Mouse (Mus musculus) MEL (cell line): ENCODE results near the gene Taldo1. TPM values are rescaled to one million over a fixed set of nuclear protein-coding genes. Genes with fewer than 3 reads are reported as not detected.

ENCODE experiments used
- DNase-seq: peaks from one replicate; pipeline ENCODE4 v3.0.0; 2011; ENCODE audit warnings: low read depth, low spot score
- H3K27ac ChIP-seq: 2 replicates; pipeline ENCODE4 v1.5.1; 2012; ENCODE audit warnings: low read depth, mild to moderate bottlenecking, control low read depth, low read length, moderate library complexity; ENCODE audit not compliant: control insufficient read depth
- H3K27me3 ChIP-seq, 2 experiments: fragments of 150-350 bp in 1 of 2; sonication (generic) in 1 of 2; 2 replicates each; pipeline ENCODE4 v1.6.1; 2012; ENCODE audit warnings: low read length in 2 of 2, mild to moderate bottlenecking in 2 of 2, improper control_type of control experiment in 1 of 2, moderate library complexity in 1 of 2; ENCODE audit not compliant: insufficient read depth in 2 of 2, control insufficient read depth in 1 of 2
- H3K36me3 ChIP-seq, 2 experiments: 2 replicates each; pipeline ENCODE4 v1.6.1; 2012 to 2014; ENCODE audit warnings: low read length in 2 of 2, improper control_type of control experiment in 1 of 2, inconsistent platforms in 1 of 2, mild to moderate bottlenecking in 1 of 2; ENCODE audit not compliant: insufficient read depth in 2 of 2, control insufficient read depth in 1 of 2
- H3K4me1 ChIP-seq, 2 experiments: fragments of 150-350 bp in 1 of 2; sonication (generic) in 1 of 2; 2 replicates each; pipeline ENCODE4 v1.6.1; 2012; ENCODE audit warnings: low read length in 2 of 2, improper control_type of control experiment in 1 of 2, mild to moderate bottlenecking in 1 of 2; ENCODE audit not compliant: insufficient read depth in 2 of 2, control insufficient read depth in 1 of 2
- H3K4me3 ChIP-seq, 2 experiments: fragments of 150-350 bp in 1 of 2; sonication (generic) in 1 of 2; 2 replicates each; pipeline ENCODE4 v1.5.1; 2012; ENCODE audit warnings: low read depth in 2 of 2, low read length in 2 of 2, mild to moderate bottlenecking in 2 of 2, moderate library complexity in 2 of 2, control low read depth in 1 of 2, improper control_type of control experiment in 1 of 2; ENCODE audit not compliant: control insufficient read depth in 1 of 2, insufficient read depth in 1 of 2
- H3K79me2 ChIP-seq: 2 replicates; pipeline ENCODE4 v1.6.1; 2012; ENCODE audit warnings: mild to moderate bottlenecking, low read length, moderate library complexity; ENCODE audit not compliant: control insufficient read depth, poor library complexity, insufficient read depth
- H3K9ac ChIP-seq: 2 replicates; pipeline ENCODE4 v1.6.1; 2012; ENCODE audit warnings: low read depth, mild to moderate bottlenecking, control low read depth, low read length, moderate library complexity; ENCODE audit not compliant: control insufficient read depth, poor library complexity, severe bottlenecking
- H3K9me3 ChIP-seq: fragments of 150-350 bp; sonication (generic); replicated peaks from 2 replicates; pipeline ENCODE4 v1.6.1; 2012; ENCODE audit warnings: mild to moderate bottlenecking, low read length, improper control_type of control experiment, moderate library complexity; ENCODE audit not compliant: insufficient read depth
- BHLHE40 ChIP-seq: IDR thresholded peaks from 2 replicates; pipeline ENCODE4 v1.6.1; 2012; ENCODE audit warnings: low read depth, mild to moderate bottlenecking, inconsistent platforms, low read length, improper control_type of control experiment, borderline replicate concordance
- CHD1 ChIP-seq: IDR thresholded peaks from 2 replicates; pipeline ENCODE4 v1.6.1; 2012; ENCODE audit warnings: low read depth, mild to moderate bottlenecking, inconsistent platforms, low read length, improper control_type of control experiment
- CHD2 ChIP-seq: IDR thresholded peaks from 2 replicates; pipeline ENCODE4 v1.6.1; 2011; ENCODE audit warnings: low read length, improper control_type of control experiment
- ELF1 ChIP-seq: IDR thresholded peaks from 2 replicates; pipeline ENCODE4 v1.6.1; 2014; ENCODE audit warnings: low read depth, mild to moderate bottlenecking, inconsistent platforms, low read length, improper control_type of control experiment, moderate library complexity
- EP300 ChIP-seq, 2 experiments: IDR thresholded peaks; 2 replicates each; pipeline ENCODE4 v1.6.1; 2011; ENCODE audit warnings: improper control_type of control experiment in 2 of 2, low read length in 2 of 2, low read depth in 1 of 2, mild to moderate bottlenecking in 1 of 2
- ETS1 ChIP-seq: IDR thresholded peaks from 2 replicates; pipeline ENCODE4 v1.6.1; 2012; ENCODE audit warnings: low read depth, mild to moderate bottlenecking, inconsistent platforms, low read length, improper control_type of control experiment, moderate library complexity
- GABPA ChIP-seq: IDR thresholded peaks from 2 replicates; pipeline ENCODE4 v1.6.1; 2012; ENCODE audit warnings: low read depth, mild to moderate bottlenecking, inconsistent platforms, low read length, improper control_type of control experiment, moderate library complexity
- HCFC1 ChIP-seq: IDR thresholded peaks from 2 replicates; pipeline ENCODE4 v1.6.1; 2012; ENCODE audit warnings: low read depth, mild to moderate bottlenecking, inconsistent platforms, low read length, improper control_type of control experiment, moderate library complexity
- MAFK ChIP-seq: IDR thresholded peaks from 2 replicates; pipeline ENCODE4 v1.6.1; 2011; ENCODE audit warnings: low read depth, mild to moderate bottlenecking, low read length, improper control_type of control experiment, borderline replicate concordance
- MAZ ChIP-seq: IDR thresholded peaks from 2 replicates; pipeline ENCODE4 v1.6.1; 2012; ENCODE audit warnings: low read depth, mild to moderate bottlenecking, inconsistent platforms, low read length, improper control_type of control experiment
- MEF2A ChIP-seq: IDR thresholded peaks from 2 replicates; pipeline ENCODE4 v1.6.1; 2014; ENCODE audit warnings: low read depth, mild to moderate bottlenecking, inconsistent platforms, low read length, improper control_type of control experiment; ENCODE audit not compliant: poor library complexity, insufficient replicate concordance, severe bottlenecking; ENCODE audit errors: extremely low read depth
- MXI1 ChIP-seq: IDR thresholded peaks from 2 replicates; pipeline ENCODE4 v1.6.1; 2011; ENCODE audit warnings: mild to moderate bottlenecking, low read depth, low read length, improper control_type of control experiment
- MYC ChIP-seq: IDR thresholded peaks from 2 replicates; pipeline ENCODE4 v1.6.1; 2011; ENCODE audit warnings: low read depth, mild to moderate bottlenecking, low read length, improper control_type of control experiment, moderate library complexity
- NELFE ChIP-seq: IDR thresholded peaks from 2 replicates; pipeline ENCODE4 v1.6.1; 2011; ENCODE audit warnings: low read depth, low read length, improper control_type of control experiment
- POLR2AphosphoS2 ChIP-seq: IDR thresholded peaks from 2 replicates; pipeline ENCODE4 v1.6.1; 2011; ENCODE audit warnings: low read length, improper control_type of control experiment
- POLR2AphosphoS5 ChIP-seq: IDR thresholded peaks from 2 replicates; pipeline ENCODE4 v1.6.1; 2012; ENCODE audit warnings: low read depth, borderline replicate concordance, mild to moderate bottlenecking, inconsistent platforms, low read length, moderate library complexity, mixed read lengths
- RCOR1 ChIP-seq: IDR thresholded peaks from 2 replicates; pipeline ENCODE4 v1.6.1; 2012; ENCODE audit warnings: low read depth, mild to moderate bottlenecking, inconsistent platforms, low read length, improper control_type of control experiment
- SIN3A ChIP-seq: IDR thresholded peaks from 2 replicates; pipeline ENCODE4 v1.6.1; 2012; ENCODE audit warnings: low read length, improper control_type of control experiment, inconsistent platforms
- SMC3 ChIP-seq: IDR thresholded peaks from 2 replicates; pipeline ENCODE4 v1.6.1; 2011; ENCODE audit warnings: low read depth, low read length, improper control_type of control experiment
- TAL1 ChIP-seq: IDR thresholded peaks from 2 replicates; pipeline ENCODE4 v1.6.1; 2012; ENCODE audit warnings: mild to moderate bottlenecking, inconsistent platforms, low read length, moderate library complexity, mixed read lengths
- TBP ChIP-seq: IDR thresholded peaks from 2 replicates; pipeline ENCODE4 v1.8.0; 2011; ENCODE audit warnings: low read depth, low read length, improper control_type of control experiment
- TCF12 ChIP-seq: IDR thresholded peaks from 2 replicates; pipeline ENCODE4 v1.6.1; 2014; ENCODE audit warnings: low read depth, mild to moderate bottlenecking, inconsistent platforms, low read length, improper control_type of control experiment, moderate library complexity
- USF1 ChIP-seq: IDR thresholded peaks from 2 replicates; pipeline ENCODE4 v1.6.1; 2014; ENCODE audit warnings: low read depth, mild to moderate bottlenecking, inconsistent platforms, low read length, improper control_type of control experiment, moderate library complexity
- USF2 ChIP-seq, 2 experiments: IDR thresholded peaks; 2 replicates each; pipeline ENCODE4 v1.6.1; 2011 to 2012; ENCODE audit warnings: improper control_type of control experiment in 2 of 2, low read length in 2 of 2, borderline replicate concordance in 1 of 2, inconsistent platforms in 1 of 2, low read depth in 1 of 2, mild to moderate bottlenecking in 1 of 2; ENCODE audit not compliant: insufficient read depth in 1 of 2
- ZC3H11A ChIP-seq: IDR thresholded peaks from 2 replicates; pipeline ENCODE4 v1.6.1; 2012; ENCODE audit warnings: low read depth, mild to moderate bottlenecking, inconsistent platforms, low read length, improper control_type of control experiment
- ZKSCAN1 ChIP-seq: IDR thresholded peaks from 2 replicates; pipeline ENCODE4 v1.6.1; 2012; ENCODE audit warnings: low read depth, mild to moderate bottlenecking, inconsistent platforms, low read length, improper control_type of control experiment, moderate library complexity
- ZMIZ1 ChIP-seq: IDR thresholded peaks from 2 replicates; pipeline ENCODE4 v1.6.1; 2012; ENCODE audit warnings: low read depth, mild to moderate bottlenecking, inconsistent platforms, low read length, improper control_type of control experiment, moderate library complexity
- ZNF384 ChIP-seq: IDR thresholded peaks from 2 replicates; pipeline ENCODE4 v1.6.1; 2012; ENCODE audit warnings: low read depth, mild to moderate bottlenecking, inconsistent platforms, low read length, improper control_type of control experiment
- polyA plus RNA-seq, 2 experiments: library from polyadenylated mRNA; stranded (reverse) in 1 of 2; unstranded in 1 of 2; fragments of >175 nt in 1 of 2; fragments of >200 nt in 1 of 2; gene quantifications; 2 replicates each; pipeline versions ENCODE4 v1.2.1 to v1.2.4; 2012; ENCODE audit warnings: low replicate concordance in 2 of 2, low read depth in 1 of 2; ENCODE audit not compliant: insufficient read length in 2 of 2, insufficient read depth in 1 of 2, missing spikeins in 1 of 2
- total RNA-seq: library from RNA; depleted of rRNA; stranded (reverse); fragments of 300-350 nt; gene quantifications from 2 replicates; pipeline ENCODE4 v1.2.3, GENCODE M21; 2012

Taldo1 gene
- total and polyA plus RNA-seq, 3 experiments: 298 to 415 TPM; not detected in 1

GRCm38 (mm10) chr7:141363752-141364125, 28.3 kb upstream of the Taldo1 start:
- no peak for DNase-seq
- peak overlapping the region; percentile 4; the same call in 1 of the 2 replicates for H3K27ac ChIP-seq
- peaks cover 11 to 17% of the 10 kb centered on the region in 2 experiments for H3K4me1 ChIP-seq
- peaks cover 0 to 16% of the 10 kb centered on the region in 2 experiments; a peak in 2 of 4 replicates for H3K36me3 ChIP-seq
- peak overlapping the region; percentile 17 for H3K9ac ChIP-seq
- no peaks in the 10 kb centered on the region for H3K9me3 ChIP-seq
- H3K27me3 ChIP-seq: no peaks in the 10 kb centered on the region
- no peaks in the 10 kb centered on the region for H3K79me2 ChIP-seq
- TF ChIP-seq MEF2A: no peak
- no peak for TF ChIP-seq BHLHE40
- no peak for TF ChIP-seq CHD1
- no peak for TF ChIP-seq POLR2AphosphoS5
- no peak for TF ChIP-seq MXI1
- no peak for TF ChIP-seq ZMIZ1
- TF ChIP-seq EP300 (IDR thresholded peaks at IDR 0.05; ENCODE audit: low read depth in 1 of 2, low read length in 2 of 2): no peak
- no peak for TF ChIP-seq ETS1
- TF ChIP-seq MAZ: no peak
- no peak for TF ChIP-seq ZKSCAN1
- no peak for TF ChIP-seq USF1
- no peak for TF ChIP-seq TAL1
- H3K4me3 ChIP-seq: no peak overlapping the region

GRCm38 (mm10) chr7:141364349-141365048, 27.5 kb upstream of the Taldo1 start:
- no peak overlapping the region for H3K9ac ChIP-seq
- H3K4me1 ChIP-seq: peaks cover 12 to 20% of the 10 kb centered on the region in 2 experiments
- H3K27me3 ChIP-seq: no peaks in the 10 kb centered on the region
- H3K36me3 ChIP-seq: peaks cover 0 to 16% of the 10 kb centered on the region in 2 experiments; a peak in 2 of 4 replicates
- peak; percentile 86 for DNase-seq
- H3K9me3 ChIP-seq: no peaks in the 10 kb centered on the region
- no peaks in the 10 kb centered on the region for H3K79me2 ChIP-seq
- peak overlapping the region; percentile 14 for H3K27ac ChIP-seq
- no peak overlapping the region for H3K4me3 ChIP-seq
- TF ChIP-seq GABPA: no peak
- peak; percentile 10; the same call in 1 of the 2 replicates for TF ChIP-seq ZKSCAN1
- peak; percentile 90 for TF ChIP-seq ETS1
- TF ChIP-seq ELF1: no peak
- no peak; the same call in 1 of the 2 replicates for TF ChIP-seq BHLHE40
- TF ChIP-seq ZNF384: no peak
- TF ChIP-seq MYC: peak; percentile 62
- peak; percentile 93 for TF ChIP-seq TCF12
- TF ChIP-seq TBP: no peak
- 0 out of 2 replicates have a peak, but pooled peaks have one; percentile 30 for TF ChIP-seq ZMIZ1
- no peak for TF ChIP-seq ZC3H11A
- TF ChIP-seq SIN3A: peak; percentile 79
- TF ChIP-seq SMC3: no peak; the same call in 1 of the 2 replicates
- no peak for TF ChIP-seq CHD2
- TF ChIP-seq CHD1: no peak
- TF ChIP-seq POLR2AphosphoS2: no peak
- no peak for TF ChIP-seq MAZ
- TF ChIP-seq MXI1: peak; percentile 59; the same call in 1 of the 2 replicates
- no peak for TF ChIP-seq MEF2A
- TF ChIP-seq USF2 (IDR thresholded peaks at IDR 0.05; ENCODE audit: borderline replicate concordance in 1 of 2, insufficient read depth in 1 of 2, low read depth in 1 of 2, low read length in 2 of 2): no peak
- no peak for TF ChIP-seq NELFE
- peak; percentile 68; the same call in 1 of the 2 replicates for TF ChIP-seq RCOR1
- TF ChIP-seq MAFK: no peak
- TF ChIP-seq HCFC1: no peak
